Mouse (Mus musculus) lung, embryonic 14.5 days (tissue): ENCODE measurements around the gene Gm20075. TPM values are rescaled to one million over a fixed set of nuclear protein-coding genes. Genes with fewer than 3 reads are reported as not detected.
"Not testable (repeated sequence)": the region's sequence is repeated elsewhere in the genome, so short reads cannot be mapped to it uniquely, and the experiment has no call there.

Experiments used
- ATAC-seq: fragments of 200-750 bp; cut with Nextera tagmentation; 2 replicates; pipeline ENCODE4 v1.8.0; 2017; ENCODE audit warnings: mild to moderate bottlenecking, moderate TSS enrichment, moderate library complexity; ENCODE audit not compliant: insufficient read depth
- DNase-seq: peaks from one replicate; pipeline ENCODE4 v3.0.0-alpha.2; 2015
- H3K27ac ChIP-seq: fragments of 300-500 bp; sonication (generic); 2 replicates; pipeline ENCODE4 v1.5.1; 2014; ENCODE audit warnings: low read depth, mild to moderate bottlenecking, moderate library complexity
- H3K27me3 ChIP-seq: fragments of 300-500 bp; sonication (generic); 2 replicates; pipeline ENCODE4 v1.6.1; 2014; ENCODE audit warnings: low read length, control low read depth; ENCODE audit not compliant: insufficient read depth
- H3K36me3 ChIP-seq: fragments of 300-500 bp; sonication (generic); 2 replicates; pipeline ENCODE4 v1.6.1; 2014; ENCODE audit warnings: control low read depth; ENCODE audit not compliant: insufficient read depth
- H3K4me1 ChIP-seq: fragments of 300-500 bp; sonication (generic); 2 replicates; pipeline ENCODE4 v1.6.1; 2014; ENCODE audit warnings: antibody characterized with exemption, control low read depth; ENCODE audit not compliant: insufficient read depth
- H3K4me2 ChIP-seq: fragments of 300-500 bp; sonication (generic); 2 replicates; pipeline ENCODE4 v1.6.1; 2014; ENCODE audit warnings: mild to moderate bottlenecking
- H3K4me3 ChIP-seq: fragments of 300-500 bp; sonication (generic); 2 replicates; pipeline ENCODE4 v1.5.1; 2014; ENCODE audit warnings: low read depth, low read length
- H3K9ac ChIP-seq: fragments of 300-500 bp; sonication (generic); 2 replicates; pipeline ENCODE4 v1.6.1; 2014
- H3K9me3 ChIP-seq: fragments of 300-500 bp; sonication (generic); 2 replicates; pipeline ENCODE4 v1.6.1; 2016; ENCODE audit warnings: low read depth, low read length, control low read depth
- CTCF ChIP-seq: IDR thresholded peaks from 2 replicates; pipeline ENCODE4 v1.5.1; 2016; ENCODE audit warnings: antibody characterized with exemption, low read depth
- WGBS: fragments of 180-500 bp; shearing (Covaris S2); extraction: QIAGEN DNeasy Blood & Tissue Kit; methylation state at CpG from one replicate; pipeline ENCODE4 v1.1.7; 2014; 5-methylcytosine and 5-hydroxymethylcytosine counted together
- polyA plus RNA-seq: library from polyadenylated mRNA; unstranded; fragments of >200 nt; fragmentation: Nextera tagmentation; extraction: Ambion mirVana; gene quantifications from 2 replicates; pipeline ENCODE4 v1.2.1, GENCODE M21; 2014

Gm20075 gene
- polyA plus RNA-seq, result 21.1 and 25.8 TPM in 2 replicates

- not testable (repeated sequence) for H3K9ac ChIP-seq, H3K4me3 ChIP-seq, DNase-seq, H3K4me1 ChIP-seq, H3K4me2 ChIP-seq, ATAC-seq, H3K27me3 ChIP-seq, H3K27ac ChIP-seq, H3K36me3 ChIP-seq, H3K9me3 ChIP-seq
- 81% methylated on average over 3 of the region's 3 CpGs for WGBS
These were observed at the start of gene Gm20075 for GRCm38 (mm10) chr13:96081276-96081675. Gm20075 (minus strand) TSS chr13:96081376.

DNA sequence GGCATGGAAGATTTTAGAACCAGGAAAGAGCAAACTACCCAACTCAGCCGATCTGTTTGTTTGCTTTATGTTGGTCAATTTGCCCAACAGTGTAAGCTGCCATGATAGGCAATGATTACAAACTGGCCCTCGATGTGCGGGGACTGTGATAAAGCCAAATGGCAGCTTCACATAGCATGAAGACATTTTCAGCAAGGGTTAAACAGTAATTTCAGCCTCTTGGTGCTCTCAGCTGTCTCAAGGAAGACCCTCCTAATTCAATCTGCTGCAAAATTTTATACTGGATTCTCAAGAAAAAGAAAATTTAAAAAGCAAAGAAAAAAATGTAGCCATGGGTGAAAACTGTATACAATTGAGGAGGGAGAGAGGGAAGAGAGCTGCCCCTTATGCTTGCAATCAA is 47.9 kb upstream of the Gm20075 start:
- no peak overlapping the region for H3K4me3 ChIP-seq
- ATAC-seq (no peak), DNase-seq (no peak)
- no peak for TF ChIP-seq CTCF
- H3K36me3 ChIP-seq, result no peaks in the 10 kb centered on the region
- no peak overlapping the region for H3K27ac ChIP-seq
- WGBS, result 57% methylated on average over 3 of the region's 3 CpGs
- H3K9ac ChIP-seq, result no peak overlapping the region
- no peak overlapping the region for H3K4me2 ChIP-seq
- 0 out of 2 replicates have a peak, but pooled peaks cover 4% of the 10 kb centered on the region for H3K4me1 ChIP-seq
- H3K9me3 ChIP-seq, result no peaks in the 10 kb centered on the region
- H3K27me3 ChIP-seq, result peaks cover 59% of the 10 kb centered on the region

- H3K27me3 ChIP-seq, result peaks cover 36% of the 10 kb centered on the region
- ATAC-seq, result no peak
- H3K9ac ChIP-seq, result no peak overlapping the region
- H3K9me3 ChIP-seq, result no peaks in the 10 kb centered on the region
- DNase-seq, result no peak
- no peak for TF ChIP-seq CTCF
- H3K36me3 ChIP-seq, result no peaks in the 10 kb centered on the region
- H3K27ac ChIP-seq, result no peak overlapping the region
- no peak overlapping the region for H3K4me3 ChIP-seq
- H3K4me1 ChIP-seq, result no peaks in the 10 kb centered on the region
- no peak overlapping the region for H3K4me2 ChIP-seq
- 63% methylated on average over 6 of the region's 6 CpGs for whole genome bisulfite sequencing
These were observed 45.5 kb upstream of the Gm20075 start for GRCm38 (mm10) chr13:96126669-96127068.

GRCm38 (mm10) chr13:96125011-96125410 is 43.8 kb upstream of the Gm20075 start:
- Histone ChIP-seq H3K4me3 (no peak overlapping the region), H3K9me3 (no peaks in the 10 kb centered on the region), H3K27ac (no peak overlapping the region), H3K36me3 (no peaks in the 10 kb centered on the region), H3K27me3 (peaks cover 20% of the 10 kb centered on the region), H3K9ac (no peak overlapping the region), H3K4me2 (no peak overlapping the region), H3K4me1 (no peaks in the 10 kb centered on the region)
- WGBS, result 62% methylated on average over 5 of the region's 5 CpGs
- DNase-seq, result no peak
- ATAC-seq, result no peak
- no peak for TF ChIP-seq CTCF

DNA sequence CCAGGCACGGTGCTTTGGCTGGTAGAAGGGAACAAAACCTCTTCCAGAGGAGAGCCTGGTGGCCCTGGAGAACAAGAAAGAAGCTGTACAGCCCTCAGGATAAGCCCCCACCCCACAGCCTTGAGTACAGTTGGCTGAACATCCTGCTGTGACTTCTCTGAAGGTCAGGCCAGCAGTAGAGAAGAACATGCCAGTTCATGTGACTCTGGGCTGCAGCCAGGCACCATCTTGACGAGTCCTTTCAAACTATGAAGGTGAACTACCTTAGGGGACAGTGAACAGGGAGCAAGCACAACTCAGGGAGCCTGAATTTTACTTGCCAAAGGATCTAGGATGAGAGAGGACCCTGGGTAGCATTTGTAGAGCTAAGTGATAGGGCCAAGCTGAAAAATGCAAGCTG is 31.5 kb upstream of the Gm20075 start:
- Histone ChIP-seq H3K9ac (no peak overlapping the region), H3K27ac (no peak overlapping the region), H3K4me3 (no peak overlapping the region), H3K4me1 (no peaks in the 10 kb centered on the region), H3K9me3 (no peaks in the 10 kb centered on the region), H3K36me3 (no peaks in the 10 kb centered on the region), H3K4me2 (no peak overlapping the region), H3K27me3 (no peaks in the 10 kb centered on the region)
- 64% methylated on average over 2 of the region's 2 CpGs for WGBS
- no peak for DNase-seq
- ATAC-seq, result no peak
- TF ChIP-seq CTCF, result no peak

DNA sequence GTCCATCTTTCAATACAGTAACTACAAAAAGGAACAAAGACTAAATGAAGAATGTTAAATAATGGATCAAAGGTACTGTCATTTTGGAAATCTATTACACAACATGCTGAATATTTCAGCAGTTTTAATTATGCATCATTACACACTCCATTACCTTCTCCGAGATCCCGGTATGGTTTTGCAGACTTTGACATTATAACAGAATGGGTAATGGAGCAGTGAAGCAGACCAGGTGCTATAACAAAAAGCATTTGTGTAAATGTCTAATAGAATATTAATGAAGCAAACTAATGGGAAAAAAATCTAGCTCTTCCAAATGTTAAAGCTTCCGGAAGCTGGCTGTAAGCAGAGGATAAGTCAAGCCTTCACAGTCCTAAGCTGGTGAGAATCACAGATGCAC is 29.6 kb upstream of the Gm20075 start:
- Histone ChIP-seq H3K9me3 (no peaks in the 10 kb centered on the region), H3K4me1 (no peaks in the 10 kb centered on the region), H3K36me3 (no peaks in the 10 kb centered on the region), H3K9ac (no peak overlapping the region), H3K4me2 (no peak overlapping the region), H3K4me3 (no peak overlapping the region), H3K27me3 (no peaks in the 10 kb centered on the region), H3K27ac (no peak overlapping the region)
- DNase-seq (no peak), ATAC-seq (no peak)
- no peak for TF ChIP-seq CTCF
- 79% methylated on average over 3 of the region's 3 CpGs for WGBS

DNA sequence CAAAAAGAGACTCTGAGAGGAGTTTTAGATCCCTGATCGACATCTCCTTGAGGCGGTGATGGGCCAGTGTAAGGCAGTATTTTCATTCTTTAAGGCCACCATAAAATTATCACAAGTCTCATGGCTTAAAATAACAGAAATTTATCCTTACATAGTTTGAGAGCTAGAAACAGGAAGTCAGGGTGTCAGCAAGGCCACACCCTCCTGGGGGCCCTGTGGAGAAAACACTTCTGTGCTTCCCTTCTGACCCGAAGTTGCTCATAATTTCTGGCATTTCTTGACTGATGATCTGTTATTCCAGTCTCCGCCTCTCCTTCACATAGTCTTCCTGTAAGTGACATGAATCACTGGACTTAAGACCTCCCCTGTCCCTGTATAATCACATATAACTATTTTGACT is 25.2 kb upstream of the Gm20075 start:
- Histone ChIP-seq H3K36me3 (no peaks in the 10 kb centered on the region), H3K9ac (no peak overlapping the region), H3K4me3 (no peak overlapping the region), H3K27me3 (no peaks in the 10 kb centered on the region), H3K4me1 (no peaks in the 10 kb centered on the region), H3K27ac (no peak overlapping the region), H3K9me3 (no peaks in the 10 kb centered on the region), H3K4me2 (no peak overlapping the region)
- WGBS, result 57% methylated on average over 4 of the region's 4 CpGs
- peak; percentile 40 for DNase-seq
- no peak for TF ChIP-seq CTCF
- no peak for ATAC-seq

DNA sequence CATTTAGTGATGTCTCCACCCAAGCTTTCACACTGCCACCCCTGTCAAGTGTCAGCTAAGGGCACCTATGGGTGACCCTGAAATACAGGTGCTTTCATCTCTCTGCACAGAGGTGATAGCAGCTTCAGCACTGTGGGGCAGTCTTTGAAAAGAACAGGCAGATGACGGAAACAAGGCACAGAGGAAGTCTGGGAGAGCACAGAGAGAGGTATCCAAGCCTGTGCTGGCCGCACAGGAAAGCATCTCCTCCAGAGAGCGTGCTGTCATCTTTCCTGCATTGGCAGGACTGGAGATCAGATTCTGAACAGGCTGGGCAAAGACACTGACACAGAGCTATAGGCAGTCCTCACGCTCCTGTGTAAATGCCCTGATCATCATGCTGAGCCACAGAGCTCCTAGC is 9.8 kb upstream of the Gm20075 start:
- Histone ChIP-seq H3K36me3 (no peaks in the 10 kb centered on the region), H3K9ac (no peak overlapping the region), H3K27ac (no peak overlapping the region), H3K4me1 (no peaks in the 10 kb centered on the region), H3K4me3 (no peak overlapping the region), H3K4me2 (no peak overlapping the region), H3K27me3 (no peaks in the 10 kb centered on the region), H3K9me3 (no peaks in the 10 kb centered on the region)
- no peak for ATAC-seq
- TF ChIP-seq CTCF, result no peak
- 65% methylated on average over 4 of the region's 4 CpGs for WGBS
- DNase-seq, result no peak
